Mouse (Mus musculus) limb, embryonic 14.5 days (tissue): ENCODE measurements at regions not wholly inside any gene's neighbourhood (a gene's known extent, or its start where the extent isn't known, plus 50 kb on each side); places are given as distances from the start of the nearest gene placed in this dataset.
A peak's percentile ranks its signal among the peaks of the same experiment; 100 is the strongest.

Experiments used
- ATAC-seq: fragments of 200-750 bp; cut with Nextera tagmentation; 2 replicates; pipeline ENCODE4 v1.8.0; 2017; ENCODE audit warnings: low read depth, moderate number of reproducible peaks, moderate TSS enrichment; ENCODE audit not compliant: low FRiP score
- DNase-seq: peaks from one replicate; pipeline ENCODE4 v3.0.0-alpha.2; 2015; ENCODE audit warnings: low spot score
- H3K27ac ChIP-seq: fragments of 300-500 bp; sonication (generic); replicated peaks from 2 replicates; pipeline ENCODE4 v1.5.1; 2014; ENCODE audit warnings: low read depth, mild to moderate bottlenecking, low read length, moderate library complexity, mixed read lengths
- H3K27me3 ChIP-seq: fragments of 300-500 bp; sonication (generic); 2 replicates; pipeline ENCODE4 v1.6.1; 2014; ENCODE audit warnings: low read length, mixed read lengths; ENCODE audit not compliant: control insufficient read depth, insufficient read depth
- H3K36me3 ChIP-seq: fragments of 300-500 bp; sonication (generic); 2 replicates; pipeline ENCODE4 v1.6.1; 2014; ENCODE audit warnings: mild to moderate bottlenecking, low read length, moderate library complexity, mixed read lengths; ENCODE audit not compliant: control insufficient read depth, insufficient read depth
- H3K4me1 ChIP-seq: fragments of 300-500 bp; sonication (generic); 2 replicates; pipeline ENCODE4 v1.6.1; 2014; ENCODE audit warnings: antibody characterized with exemption, low read length, mixed read lengths; ENCODE audit not compliant: control insufficient read depth, insufficient read depth
- H3K4me2 ChIP-seq: fragments of 300-500 bp; sonication (generic); replicated peaks from 2 replicates; pipeline ENCODE4 v1.6.1; 2014; ENCODE audit warnings: low read depth, mild to moderate bottlenecking, low read length, moderate library complexity; ENCODE audit not compliant: severe bottlenecking
- H3K4me3 ChIP-seq: fragments of 300-500 bp; sonication (generic); replicated peaks from 2 replicates; pipeline ENCODE4 v1.5.1; 2014; ENCODE audit warnings: low read length
- H3K9ac ChIP-seq: fragments of 300-500 bp; sonication (generic); 2 replicates; pipeline ENCODE4 v1.6.1; 2014; ENCODE audit warnings: mild to moderate bottlenecking, low read depth, low read length, moderate library complexity; ENCODE audit not compliant: severe bottlenecking
- H3K9me3 ChIP-seq: fragments of 300-500 bp; sonication (generic); 2 replicates; pipeline ENCODE4 v1.6.1; 2016; ENCODE audit warnings: low read length; ENCODE audit not compliant: control insufficient read depth
- POLR2A ChIP-seq: fragments of 200-500 bp; IDR thresholded peaks from 2 replicates; pipeline ENCODE4 v1.8.0; 2012; ENCODE audit warnings: inconsistent platforms, mild to moderate bottlenecking, moderate library complexity, borderline replicate concordance; ENCODE audit not compliant: insufficient read depth, insufficient read length; ENCODE audit errors: extremely low read depth
- WGBS: fragments of 180-500 bp; shearing (Covaris S2); extraction: QIAGEN DNeasy Blood & Tissue Kit; methylation state at CpG from one replicate; pipeline ENCODE4 v1.1.7; 2014; 5-methylcytosine and 5-hydroxymethylcytosine counted together

DNA sequence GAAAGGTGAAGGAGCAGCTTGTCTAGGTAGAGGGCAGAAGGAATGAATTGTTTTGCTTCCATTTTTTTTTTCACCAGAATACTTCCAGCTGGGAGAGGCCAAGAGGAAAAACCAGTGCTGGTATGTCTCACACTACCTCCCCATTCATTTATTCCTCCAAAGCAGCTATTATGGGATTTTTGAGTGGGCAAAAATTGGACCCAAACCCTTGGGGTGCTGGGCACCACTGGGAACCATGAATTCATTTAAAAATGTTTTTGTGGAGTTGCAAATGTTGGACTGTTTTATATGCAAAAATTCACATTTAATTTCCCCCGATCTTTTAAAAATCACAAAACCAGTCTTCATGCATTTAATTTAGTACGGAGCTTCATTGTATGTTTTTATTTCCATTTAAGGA, 287.1 kb upstream of the Mki67 start:
- no peak overlapping the region for H3K9ac ChIP-seq
- no peaks in the 10 kb centered on the region for H3K36me3 ChIP-seq
- ATAC-seq (no peak), DNase-seq (no peak)
- 78% methylated on average over 2 of the region's 2 CpGs for WGBS
- no peak for TF ChIP-seq POLR2A
- no peak overlapping the region for H3K27ac ChIP-seq
- 0 out of 2 replicates have a peak overlapping the region, but pooled peaks have one; percentile 28 for H3K4me2 ChIP-seq
- H3K4me1 ChIP-seq, result peaks cover 42% of the 10 kb centered on the region
- H3K4me3 ChIP-seq, result no peak overlapping the region
- H3K9me3 ChIP-seq, result no peaks in the 10 kb centered on the region
- H3K27me3 ChIP-seq, result 0 out of 2 replicates have a peak, but pooled peaks cover 3% of the 10 kb centered on the region

DNA sequence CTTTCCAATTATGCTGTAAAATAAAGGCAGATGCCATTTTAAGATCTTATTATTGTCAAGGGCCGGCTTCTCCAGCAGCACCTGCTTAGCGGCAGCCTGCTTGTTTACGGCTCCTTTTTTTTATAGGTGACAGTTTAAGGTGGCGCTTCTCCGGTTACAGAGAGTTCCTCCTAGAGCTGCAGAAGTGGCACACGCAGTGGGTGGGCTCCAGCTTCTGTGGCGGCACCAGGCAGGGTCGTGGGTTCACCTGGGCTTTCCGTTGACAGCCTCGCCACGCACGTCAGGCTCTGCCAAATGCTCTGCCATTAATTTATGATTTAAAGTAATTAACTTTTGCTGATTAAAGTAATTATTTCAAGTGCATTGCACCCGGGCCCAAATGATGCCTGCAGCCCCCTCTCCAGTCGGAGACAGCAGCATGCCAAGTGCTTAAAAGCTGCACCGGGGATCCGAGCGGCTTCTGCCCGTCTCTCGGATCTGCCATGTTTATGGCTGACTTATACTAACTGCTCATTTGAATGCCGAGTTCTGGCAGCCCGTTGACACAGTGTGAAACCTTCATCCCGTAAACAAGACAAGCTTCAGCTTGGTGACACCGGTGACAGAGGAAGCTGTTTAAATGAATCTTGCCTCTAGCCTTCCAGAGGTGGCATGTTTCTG, 291.8 kb upstream of the Mki67 start:
- no peak for TF ChIP-seq POLR2A
- Histone ChIP-seq H3K9ac (0 out of 2 replicates have a peak overlapping the region, but pooled peaks have one; percentile 9), H3K4me2 (peak overlapping the region; percentile 25), H3K4me3 (peak overlapping the region; percentile 12; the same call in 1 of the 2 replicates), H3K36me3 (no peaks in the 10 kb centered on the region), H3K4me1 (peaks cover 19% of the 10 kb centered on the region), H3K27ac (no peak overlapping the region), H3K9me3 (no peaks in the 10 kb centered on the region), H3K27me3 (peaks cover 15% of the 10 kb centered on the region; the same call in 1 of the 2 replicates)
- 10% methylated on average over 23 of the region's 23 CpGs for WGBS
- ATAC-seq (no peak), DNase-seq (no peak)

DNA sequence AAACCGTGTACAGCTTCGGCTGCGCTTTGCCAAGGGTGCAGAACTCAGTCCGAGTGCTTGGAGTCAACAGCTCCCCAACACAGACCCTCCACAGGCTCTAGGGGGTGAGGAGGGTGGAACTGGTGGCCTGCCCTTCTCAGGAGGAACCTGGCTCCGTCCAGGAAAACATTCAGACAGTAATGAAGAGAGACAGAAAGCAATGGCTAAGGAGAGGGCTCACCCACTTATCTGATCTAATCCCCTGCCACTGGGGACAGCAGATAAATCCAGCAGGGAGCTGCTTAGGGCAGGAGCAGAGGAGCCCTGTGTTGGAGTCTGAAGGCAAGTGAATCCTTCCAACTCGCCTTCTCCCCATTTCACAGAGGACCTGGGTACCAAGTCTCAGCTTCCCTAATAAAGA, 292.3 kb upstream of the Mki67 start:
- peaks cover 15% of the 10 kb centered on the region; the same call in 1 of the 2 replicates for H3K27me3 ChIP-seq
- 0 out of 2 replicates have a peak overlapping the region, but pooled peaks have one; percentile 12 for H3K4me3 ChIP-seq
- DNase-seq, result no peak
- 25% methylated on average over 6 of the region's 6 CpGs for WGBS
- peak overlapping the region; percentile 25 for H3K4me2 ChIP-seq
- ATAC-seq, result no peak
- H3K9ac ChIP-seq, result no peak overlapping the region
- no peaks in the 10 kb centered on the region for H3K9me3 ChIP-seq
- no peaks in the 10 kb centered on the region for H3K36me3 ChIP-seq
- H3K27ac ChIP-seq, result no peak overlapping the region
- no peak for TF ChIP-seq POLR2A
- peaks cover 16% of the 10 kb centered on the region; the same call in 1 of the 2 replicates for H3K4me1 ChIP-seq

DNA sequence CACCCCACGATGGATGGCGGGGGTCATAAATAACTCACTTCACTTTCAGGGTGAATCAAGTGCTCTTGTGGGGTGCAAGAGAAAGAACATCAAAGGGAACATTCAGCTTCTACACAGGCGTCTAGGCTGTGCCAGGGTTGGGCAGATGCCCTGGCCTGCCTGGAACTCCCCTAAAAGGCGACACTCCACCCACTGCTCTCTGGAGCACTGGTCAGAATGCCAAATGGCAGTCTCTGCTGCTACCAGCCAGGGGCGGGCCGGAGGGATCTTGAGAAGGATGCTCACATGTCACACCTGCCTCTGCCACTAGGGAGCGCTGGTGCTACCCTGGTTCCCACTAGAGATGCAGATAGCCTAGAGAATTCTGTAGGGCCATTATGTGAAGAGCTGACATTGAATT, 293.9 kb upstream of the Mki67 start:
- no peak overlapping the region for H3K4me2 ChIP-seq
- WGBS, result 56% methylated on average over 7 of the region's 7 CpGs
- no peak for TF ChIP-seq POLR2A
- H3K27ac ChIP-seq, result no peak overlapping the region
- no peak overlapping the region for H3K4me3 ChIP-seq
- H3K9me3 ChIP-seq, result no peaks in the 10 kb centered on the region
- no peaks in the 10 kb centered on the region for H3K36me3 ChIP-seq
- no peak for ATAC-seq
- peaks cover 15% of the 10 kb centered on the region; the same call in 1 of the 2 replicates for H3K27me3 ChIP-seq
- peak; percentile 28 for DNase-seq
- H3K4me1 ChIP-seq, result peaks cover 16% of the 10 kb centered on the region; the same call in 1 of the 2 replicates
- no peak overlapping the region for H3K9ac ChIP-seq

DNA sequence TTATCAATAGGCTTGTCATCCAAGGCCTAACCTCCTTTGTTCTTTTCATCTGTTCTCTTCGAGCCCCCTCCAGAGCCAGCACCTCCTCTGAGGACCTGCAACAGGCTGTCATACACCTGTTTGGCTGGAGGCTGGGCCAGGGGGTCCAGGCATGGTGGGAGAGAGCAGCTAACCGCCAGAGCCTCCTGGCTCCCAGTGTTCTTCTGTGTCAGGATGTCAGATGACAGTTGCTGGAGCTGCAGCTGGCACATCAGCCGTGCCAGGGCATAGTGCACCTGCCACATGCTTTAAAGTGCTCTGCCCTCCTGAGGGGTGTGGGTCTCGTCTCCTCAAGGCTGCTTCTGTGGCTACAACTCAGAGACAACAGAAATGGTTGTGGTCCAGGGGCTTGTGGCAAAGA, 298.5 kb upstream of the Mki67 start:
- DNase-seq (no peak), ATAC-seq (no peak)
- no peaks in the 10 kb centered on the region for H3K36me3 ChIP-seq
- no peaks in the 10 kb centered on the region for H3K9me3 ChIP-seq
- no peaks in the 10 kb centered on the region; the same call in 1 of the 2 replicates for H3K27me3 ChIP-seq
- H3K4me3 ChIP-seq, result no peak overlapping the region
- WGBS, result 52% methylated on average over 4 of the region's 4 CpGs
- H3K4me2 ChIP-seq, result no peak overlapping the region
- no peaks in the 10 kb centered on the region for H3K4me1 ChIP-seq
- H3K27ac ChIP-seq, result no peak overlapping the region
- no peak overlapping the region for H3K9ac ChIP-seq
- TF ChIP-seq POLR2A, result no peak

DNA sequence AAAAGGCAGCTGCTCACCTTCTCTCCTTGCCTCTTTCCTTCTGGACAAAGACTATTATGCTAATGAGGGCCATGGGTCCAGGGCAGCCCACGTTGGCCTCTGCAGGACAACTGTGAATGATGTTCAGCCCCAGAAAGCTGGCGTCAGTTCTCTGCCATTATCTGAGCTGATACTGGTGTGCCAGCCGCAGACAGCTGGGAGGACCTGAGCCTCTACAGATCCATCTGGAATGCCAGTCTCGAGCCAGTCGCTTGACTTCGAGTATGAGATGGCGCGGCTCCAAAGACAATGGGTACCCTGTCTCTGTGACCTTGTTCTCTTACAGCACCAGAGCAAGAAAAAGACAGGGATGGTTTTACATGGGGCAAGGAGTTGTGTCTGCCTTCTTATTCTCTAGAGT, 300.8 kb upstream of the Mki67 start:
- no peak overlapping the region for H3K4me2 ChIP-seq
- 82% methylated on average over 8 of the region's 8 CpGs for WGBS
- no peak for TF ChIP-seq POLR2A
- DNase-seq, result no peak
- no peak for ATAC-seq
- H3K4me3 ChIP-seq, result no peak overlapping the region
- no peak overlapping the region for H3K9ac ChIP-seq
- no peaks in the 10 kb centered on the region; the same call in 1 of the 2 replicates for H3K27me3 ChIP-seq
- H3K4me1 ChIP-seq, result no peaks in the 10 kb centered on the region
- H3K27ac ChIP-seq, result no peak overlapping the region
- H3K36me3 ChIP-seq, result no peaks in the 10 kb centered on the region
- H3K9me3 ChIP-seq, result no peaks in the 10 kb centered on the region
